Mouse (Mus musculus) CD4-positive helper T cell, adult 2 months (primary cell): ENCODE results near the gene Notch1.

ENCODE experiments used
- DNase-seq: peaks from one replicate; pipeline ENCODE4 v3.0.0-alpha.2; 2012; ENCODE audit warnings: low read depth, missing footprints, low spot score

Gene Notch1

GRCm38 (mm10) chr2:26500599-26501370, 15.7 kb downstream of the Notch1 start:
- peak; percentile 40 for DNase-seq

GRCm38 (mm10) chr2:26500027-26500598, 16.4 kb downstream of the Notch1 start:
- no peak for DNase-seq

- DNase-seq: no peak
Measured at GRCm38 (mm10) chr2:26498694-26499093, 17.8 kb downstream of the Notch1 start.

GRCm38 (mm10) chr2:26497861-26498533, 18.5 kb downstream of the Notch1 start:
- DNase-seq: peak; percentile 81

- peak; percentile 46 for DNase-seq
Measured at GRCm38 (mm10) chr2:26496451-26496850, 20.0 kb downstream of the Notch1 start.

GRCm38 (mm10) chr2:26495701-26496100, 20.8 kb downstream of the Notch1 start:
- DNase-seq: no peak

- no peak for DNase-seq
Measured at GRCm38 (mm10) chr2:26494991-26495390, 21.5 kb downstream of the Notch1 start.

- DNase-seq: peak; percentile 40
Measured at GRCm38 (mm10) chr2:26494396-26494795, 22.1 kb downstream of the Notch1 start.

GRCm38 (mm10) chr2:26493021-26493781, 23.3 kb downstream of the Notch1 start:
- DNase-seq: peak; percentile 84

GRCm38 (mm10) chr2:26490760-26491301, 25.6 kb downstream of the Notch1 start:
- DNase-seq: no peak

- DNase-seq: no peak
Measured at GRCm38 (mm10) chr2:26488535-26489135, 27.8 kb downstream of the Notch1 start.

- DNase-seq: no peak
Measured at GRCm38 (mm10) chr2:26487322-26488021, 29.0 kb downstream of the Notch1 start.

GRCm38 (mm10) chr2:26486835-26487321, 29.6 kb downstream of the Notch1 start:
- DNase-seq: no peak

GRCm38 (mm10) chr2:26486264-26486810, 30.1 kb downstream of the Notch1 start:
- no peak for DNase-seq

GRCm38 (mm10) chr2:26485710-26486109, 30.8 kb downstream of the Notch1 start:
- no peak for DNase-seq

GRCm38 (mm10) chr2:26485278-26485677, 31.2 kb downstream of the Notch1 start:
- DNase-seq: no peak

- no peak for DNase-seq
Measured at GRCm38 (mm10) chr2:26484169-26484568, 32.3 kb downstream of the Notch1 start.

GRCm38 (mm10) chr2:26483230-26483869, 33.1 kb downstream of the Notch1 start:
- peak; percentile 57 for DNase-seq

GRCm38 (mm10) chr2:26482824-26483223, 33.6 kb downstream of the Notch1 start:
- no peak for DNase-seq
